Mouse (Mus musculus): ENCODE results near the gene Pmel. TPM values are rescaled to one million over a fixed set of nuclear protein-coding genes. Genes with fewer than 3 reads are reported as not detected.
A peak's percentile ranks its signal among the peaks of the same experiment; 100 is the strongest.
"Not testable (repeated sequence)": the region's sequence is repeated elsewhere in the genome, so short reads cannot be mapped to it uniquely, and the experiment has no call there.

The Pmel gene
- total RNA-seq, 4 experiments from 2014 or later, result 0.62 to 2.4 (median 1.1) TPM

GRCm38 (mm10) chr10:128702328-128703007, 1.5 kb upstream of the Pmel start:
- no peak for DNase-seq (ENCODE audit: low spot score in 2 of 2)

- peak; percentile 64 to 76 for DNase-seq (ENCODE audit: low spot score in 2 of 2)
Observed at GRCm38 (mm10) chr10:128704491-128705316, 709 bp downstream of the Pmel start, which contains the start of gene Cdk2. Gene Cdk2 (minus strand): TSS chr10:128705031.

GRCm38 (mm10) chr10:128705317-128705693, 1.3 kb downstream of the Pmel start:
- DNase-seq (ENCODE audit: low spot score in 2 of 2), result no peak

GRCm38 (mm10) chr10:128711318-128711717, 7.3 kb downstream of the Pmel start:
- DNase-seq (ENCODE audit: low spot score in 2 of 2), result not testable (repeated sequence)

- DNase-seq (ENCODE audit: low spot score in 2 of 2), result no peak
Observed at GRCm38 (mm10) chr10:128715559-128716537, 11.9 kb downstream of the Pmel start.

GRCm38 (mm10) chr10:128725466-128725865, 21.5 kb downstream of the Pmel start:
- not testable (repeated sequence) for DNase-seq (ENCODE audit: low spot score in 2 of 2)

GRCm38 (mm10) chr10:128728059-128728458, 24.1 kb downstream of the Pmel start:
- no peak for DNase-seq (ENCODE audit: low spot score in 2 of 2)

GRCm38 (mm10) chr10:128731002-128731433, 27.0 kb downstream of the Pmel start:
- DNase-seq (ENCODE audit: low spot score in 2 of 2), result peak in 1 of 2 experiments; percentile 69

GRCm38 (mm10) chr10:128731992-128732391, 28.0 kb downstream of the Pmel start:
- no peak for DNase-seq (ENCODE audit: low spot score in 2 of 2)

- no peak for DNase-seq (ENCODE audit: low spot score in 2 of 2)
Observed at GRCm38 (mm10) chr10:128737435-128737834, 33.4 kb downstream of the Pmel start.

- DNase-seq (ENCODE audit: low spot score in 2 of 2), result no peak
Observed at GRCm38 (mm10) chr10:128740296-128740695, 36.3 kb downstream of the Pmel start.

GRCm38 (mm10) chr10:128742616-128743015, 38.6 kb downstream of the Pmel start:
- DNase-seq (ENCODE audit: low spot score in 2 of 2), result no peak

GRCm38 (mm10) chr10:128743235-128743634, 39.2 kb downstream of the Pmel start:
- DNase-seq (ENCODE audit: low spot score in 2 of 2), result no peak

- peak in 1 of 2 experiments; percentile 28 for DNase-seq (ENCODE audit: low spot score in 2 of 2)
Observed at GRCm38 (mm10) chr10:128743791-128744191, 39.8 kb downstream of the Pmel start.

- DNase-seq (ENCODE audit: low spot score in 2 of 2), result no peak
Observed at GRCm38 (mm10) chr10:128744211-128744610, 40.2 kb downstream of the Pmel start.

GRCm38 (mm10) chr10:128744680-128745601, 40.9 kb downstream of the Pmel start, which contains the start of gene Dgka:
Gene Dgka (minus strand): TSS chr10:128744855.
- DNase-seq (ENCODE audit: low spot score in 2 of 2), result no peak

GRCm38 (mm10) chr10:128745946-128746613, 42.1 kb downstream of the Pmel start:
- no peak for DNase-seq (ENCODE audit: low spot score in 2 of 2)

GRCm38 (mm10) chr10:128746972-128747645, 43.1 kb downstream of the Pmel start:
- DNase-seq (ENCODE audit: low spot score in 2 of 2), result no peak
